Mouse (Mus musculus) heart, adult 2 months (tissue): ENCODE results near the gene Ttll11. TPM values are rescaled to one million over a fixed set of nuclear protein-coding genes. Genes with fewer than 3 reads are reported as not detected.
A peak's percentile ranks its signal among the peaks of the same experiment; 100 is the strongest.

Experiments
- DNase-seq, 2 experiments: peaks; one replicate each; pipeline ENCODE4 v3.0.0; 2021
- H3K27ac ChIP-seq: fragments of 200-600 bp; 2 replicates; pipeline ENCODE4 v1.8.1; 2022
- H3K27me3 ChIP-seq: fragments of 200-500 bp; 2 replicates; pipeline ENCODE4 v1.6.1; 2012; ENCODE audit warnings: mild to moderate bottlenecking, low read length, inconsistent platforms, mixed read lengths; ENCODE audit not compliant: control insufficient read depth, insufficient read depth
- H3K36me3 ChIP-seq: fragments of 200-500 bp; 2 replicates; pipeline ENCODE4 v1.6.1; 2012; ENCODE audit warnings: low read length, inconsistent platforms; ENCODE audit not compliant: control insufficient read depth, insufficient read depth
- H3K4me1 ChIP-seq: fragments of 200-500 bp; 2 replicates; pipeline ENCODE4 v1.6.1; 2011; ENCODE audit warnings: low read length; ENCODE audit not compliant: control insufficient read depth, insufficient read depth
- H3K4me3 ChIP-seq: fragments of 200-600 bp; 2 replicates; pipeline ENCODE4 v1.8.1; 2022
- H3K79me2 ChIP-seq: fragments of 200-500 bp; replicated peaks from 2 replicates; pipeline ENCODE4 v1.6.1; 2012; ENCODE audit warnings: mild to moderate bottlenecking, inconsistent platforms, low read length, moderate library complexity, mixed read lengths; ENCODE audit not compliant: control insufficient read depth, insufficient read depth
- H3K9ac ChIP-seq: fragments of 200-500 bp; 2 replicates; pipeline ENCODE4 v1.6.1; 2012; ENCODE audit warnings: low read depth, mild to moderate bottlenecking, control low read depth, inconsistent platforms, low read length, mixed read lengths
- CTCF ChIP-seq: fragments of 200-600 bp; IDR thresholded peaks from 2 replicates; pipeline ENCODE4 v1.8.1; 2022; ENCODE audit warnings: antibody characterized with exemption, mild to moderate bottlenecking, moderate library complexity
- EP300 ChIP-seq: fragments of 200-500 bp; IDR thresholded peaks from 2 replicates; pipeline ENCODE4 v1.6.1; 2011; ENCODE audit warnings: low read depth, low read length, control low read depth; ENCODE audit not compliant: insufficient read depth
- POLR2A ChIP-seq: fragments of 200-500 bp; IDR thresholded peaks from 2 replicates; pipeline ENCODE4 v1.6.1; 2011; ENCODE audit warnings: mild to moderate bottlenecking, low read depth, low read length, control low read depth; ENCODE audit not compliant: insufficient read depth
- WGBS: fragments of 180-500 bp; shearing (Covaris S2); methylation state at CpG from one replicate; pipeline ENCODE4 v1.1.7; 2018; 5-methylcytosine and 5-hydroxymethylcytosine counted together
- intact Hi-C: fragments of 180-260 bp; cut with DNase I; formaldehyde crosslinking; loops from one replicate; pipeline ENCODE4 v1.15.1; 2025
- polyA plus RNA-seq: library from polyadenylated mRNA; depleted of rRNA; stranded (reverse); fragments of >200 nt; gene quantifications from 2 replicates; pipeline ENCODE4 v1.2.3, GENCODE M21; 2012
- total RNA-seq, 2 experiments: library from RNA; stranded (reverse); gene quantifications; 2 replicates each; pipeline ENCODE4 v1.2.3; 2021

The Ttll11 gene
- total and polyA plus RNA-seq, 3 experiments: 1.2 to 2.2 (median 1.5) TPM

- TF ChIP-seq CTCF (no peak), POLR2A (no peak), EP300 (no peak)
- H3K9ac ChIP-seq: no peak overlapping the region
- H3K4me1 ChIP-seq: peaks cover 25% of the 10 kb centered on the region
- no peak overlapping the region for H3K4me3 ChIP-seq
- no peak overlapping the region for H3K27ac ChIP-seq
- intact Hi-C loops: no loop called here
- no peaks in the 10 kb centered on the region for H3K79me2 ChIP-seq
- H3K36me3 ChIP-seq: peaks cover 4% of the 10 kb centered on the region; the same call in 1 of the 2 replicates
- WGBS: 90% methylated on average over 9 of the region's 9 CpGs
- no peak for DNase-seq
- no peaks in the 10 kb centered on the region for H3K27me3 ChIP-seq
Observed at GRCm38 (mm10) chr2:35718662-35719061, 261.1 kb downstream of the Ttll11 start.

- intact Hi-C loops: no loop called here
- no peak overlapping the region for H3K9ac ChIP-seq
- WGBS: 53% methylated on average over 5 of the region's 5 CpGs
- H3K27ac ChIP-seq: no peak overlapping the region
- no peaks in the 10 kb centered on the region for H3K27me3 ChIP-seq
- TF ChIP-seq POLR2A: no peak
- TF ChIP-seq CTCF: no peak
- no peak for TF ChIP-seq EP300
- no peak overlapping the region for H3K4me3 ChIP-seq
- DNase-seq: no peak
- H3K4me1 ChIP-seq: peaks cover 26% of the 10 kb centered on the region
- H3K36me3 ChIP-seq: peaks cover 4% of the 10 kb centered on the region; the same call in 1 of the 2 replicates
- H3K79me2 ChIP-seq: no peaks in the 10 kb centered on the region
Observed at GRCm38 (mm10) chr2:35718003-35718500, 261.7 kb downstream of the Ttll11 start.

GRCm38 (mm10) chr2:35716175-35716574 is 263.5 kb downstream of the Ttll11 start:
- Histone ChIP-seq H3K9ac (no peak overlapping the region), H3K4me3 (no peak overlapping the region), H3K79me2 (no peaks in the 10 kb centered on the region), H3K36me3 (peaks cover 4% of the 10 kb centered on the region; the same call in 1 of the 2 replicates), H3K4me1 (peaks cover 26% of the 10 kb centered on the region), H3K27me3 (no peaks in the 10 kb centered on the region), H3K27ac (no peak overlapping the region)
- whole genome bisulfite sequencing: 37% methylated on average over 1 of the region's 1 CpGs
- DNase-seq: no peak
- intact Hi-C loops: no loop called here
- TF ChIP-seq POLR2A (no peak), CTCF (no peak), EP300 (no peak)

GRCm38 (mm10) chr2:35715485-35715884 is 264.2 kb downstream of the Ttll11 start:
- H3K4me1 ChIP-seq: peaks cover 28% of the 10 kb centered on the region
- H3K9ac ChIP-seq: no peak overlapping the region
- no peaks in the 10 kb centered on the region for H3K79me2 ChIP-seq
- no peak for TF ChIP-seq CTCF
- TF ChIP-seq POLR2A: no peak
- TF ChIP-seq EP300: no peak
- 81% methylated on average over 3 of the region's 3 CpGs for WGBS
- H3K27ac ChIP-seq: peak overlapping the region; percentile 21; the same call in 1 of the 2 replicates
- no peak overlapping the region for H3K4me3 ChIP-seq
- intact Hi-C loops: no loop called here
- H3K36me3 ChIP-seq: peaks cover 4% of the 10 kb centered on the region; the same call in 1 of the 2 replicates
- DNase-seq: no peak
- no peaks in the 10 kb centered on the region for H3K27me3 ChIP-seq

GRCm38 (mm10) chr2:35714742-35715167 is 265.0 kb downstream of the Ttll11 start:
- Histone ChIP-seq H3K27me3 (no peaks in the 10 kb centered on the region), H3K79me2 (no peaks in the 10 kb centered on the region), H3K9ac (no peak overlapping the region), H3K36me3 (peaks cover 4% of the 10 kb centered on the region; the same call in 1 of the 2 replicates), H3K4me3 (no peak overlapping the region), H3K27ac (peak overlapping the region; percentile 56), H3K4me1 (peaks cover 28% of the 10 kb centered on the region)
- peak in 1 of 2 experiments; percentile 53 for DNase-seq
- no peak for TF ChIP-seq EP300
- TF ChIP-seq CTCF: no peak
- TF ChIP-seq POLR2A: no peak
- 18% methylated on average over 8 of the region's 8 CpGs for WGBS
- intact Hi-C loops: no loop called here

GRCm38 (mm10) chr2:35713460-35713859 is 266.3 kb downstream of the Ttll11 start:
- Histone ChIP-seq H3K9ac (no peak overlapping the region), H3K79me2 (0 out of 2 replicates have a peak, but pooled peaks cover 2% of the 10 kb centered on the region), H3K4me3 (no peak overlapping the region), H3K27me3 (no peaks in the 10 kb centered on the region), H3K27ac (no peak overlapping the region), H3K4me1 (peaks cover 28% of the 10 kb centered on the region), H3K36me3 (peaks cover 4% of the 10 kb centered on the region; the same call in 1 of the 2 replicates)
- WGBS: 67% methylated on average over 7 of the region's 7 CpGs
- TF ChIP-seq EP300 (no peak), CTCF (no peak)
- intact Hi-C loops: no loop called here
- DNase-seq: no peak
